Mouse (Mus musculus) lung, postnatal 0 days (tissue): Measurements from ENCODE around the gene Trpm2. TPM values are rescaled to one million over a fixed set of nuclear protein-coding genes. Genes with fewer than 3 reads are reported as not detected.

Source experiments
- ATAC-seq: fragments of 200-750 bp; cut with Nextera tagmentation; 2 replicates; pipeline ENCODE4 v1.8.0; 2017; ENCODE audit warnings: moderate library complexity
- DNase-seq: peaks from one replicate; pipeline ENCODE4 v3.0.0-alpha.2; 2016; ENCODE audit warnings: low spot score
- H3K27ac ChIP-seq: fragments of 300-500 bp; sonication (generic); 2 replicates; pipeline ENCODE4 v1.5.1; 2014; ENCODE audit warnings: antibody characterized with exemption, mild to moderate bottlenecking, low read length, mixed read lengths
- H3K27me3 ChIP-seq: fragments of 300-500 bp; sonication (generic); replicated peaks from 2 replicates; pipeline ENCODE4 v1.6.1; 2014; ENCODE audit warnings: low read length, mixed read lengths; ENCODE audit not compliant: insufficient read depth
- H3K36me3 ChIP-seq: fragments of 300-500 bp; sonication (generic); 2 replicates; pipeline ENCODE4 v1.6.1; 2014; ENCODE audit warnings: low read length, mixed read lengths; ENCODE audit not compliant: insufficient read depth
- H3K4me1 ChIP-seq: fragments of 300-500 bp; sonication (generic); 2 replicates; pipeline ENCODE4 v1.6.1; 2014; ENCODE audit warnings: antibody characterized with exemption, low read depth, low read length, mixed read lengths; ENCODE audit not compliant: insufficient read depth
- H3K4me2 ChIP-seq: fragments of 300-500 bp; sonication (generic); replicated peaks from 2 replicates; pipeline ENCODE4 v1.6.1; 2014; ENCODE audit warnings: low read depth, mild to moderate bottlenecking, low read length, moderate library complexity, mixed read lengths
- H3K4me3 ChIP-seq: fragments of 300-500 bp; sonication (generic); 2 replicates; pipeline ENCODE4 v1.5.1; 2014; ENCODE audit warnings: low read depth, low read length
- H3K9ac ChIP-seq: fragments of 300-500 bp; sonication (generic); replicated peaks from 2 replicates; pipeline ENCODE4 v1.6.1; 2014; ENCODE audit warnings: low read depth, mild to moderate bottlenecking
- H3K9me3 ChIP-seq: fragments of 300-500 bp; sonication (generic); 2 replicates; pipeline ENCODE4 v1.6.1; 2016; ENCODE audit warnings: low read length, mixed read lengths
- CTCF ChIP-seq: IDR thresholded peaks from 2 replicates; pipeline ENCODE4 v1.5.1; 2016; ENCODE audit warnings: antibody characterized with exemption, mild to moderate bottlenecking
- EP300 ChIP-seq: IDR thresholded peaks from 2 replicates; pipeline ENCODE4 v1.6.1; 2016; ENCODE audit warnings: antibody characterized with exemption, mild to moderate bottlenecking, control low read depth
- WGBS: fragments of 180-500 bp; shearing (Covaris S2); extraction: QIAGEN DNeasy Blood & Tissue Kit; methylation state at CpG from one replicate; pipeline ENCODE4 v1.1.7; 2014; 5-methylcytosine and 5-hydroxymethylcytosine counted together
- polyA plus RNA-seq: library from polyadenylated mRNA; unstranded; fragments of >200 nt; fragmentation: Nextera tagmentation; extraction: Ambion mirVana; gene quantifications from 2 replicates; pipeline ENCODE4 v1.2.1, GENCODE M21; 2015

Trpm2 gene
- polyA plus RNA-seq, 1 experiment from 2014 or later = 0.74 TPM

- Histone ChIP-seq H3K27me3 (no peaks in the 10 kb centered on the region), H3K4me2 (no peak overlapping the region), H3K9me3 (no peaks in the 10 kb centered on the region), H3K27ac (no peak overlapping the region), H3K9ac (no peak overlapping the region), H3K4me3 (no peak overlapping the region), H3K4me1 (no peaks in the 10 kb centered on the region), H3K36me3 (no peaks in the 10 kb centered on the region)
- WGBS = 83% methylated on average over 5 of the region's 5 CpGs
- DNase-seq = no peak
- TF ChIP-seq EP300 (no peak), CTCF (peak; percentile 33; the same call in 1 of the 2 replicates)
- no peak for ATAC-seq
Measured at GRCm38 (mm10) chr10:77882553-77882952, 87.8 kb downstream of the Trpm2 start.

- H3K4me1 ChIP-seq = no peaks in the 10 kb centered on the region
- no peak overlapping the region for H3K4me2 ChIP-seq
- H3K9me3 ChIP-seq = no peaks in the 10 kb centered on the region
- 70% methylated on average over 3 of the region's 3 CpGs for WGBS
- H3K9ac ChIP-seq = no peak overlapping the region
- H3K27me3 ChIP-seq = no peaks in the 10 kb centered on the region
- H3K36me3 ChIP-seq = no peaks in the 10 kb centered on the region
- ATAC-seq = no peak
- H3K27ac ChIP-seq = no peak overlapping the region
- no peak for TF ChIP-seq CTCF
- no peak for TF ChIP-seq EP300
- H3K4me3 ChIP-seq = no peak overlapping the region
- DNase-seq = no peak
Measured at GRCm38 (mm10) chr10:77880305-77880704, 90.1 kb downstream of the Trpm2 start.

GRCm38 (mm10) chr10:77878985-77879384 is 91.4 kb downstream of the Trpm2 start:
- peak; percentile 21 for DNase-seq
- 60% methylated on average over 6 of the region's 6 CpGs for WGBS

GRCm38 (mm10) chr10:77869651-77870050 is 100.7 kb downstream of the Trpm2 start:
- ATAC-seq (peak; percentile 88), DNase-seq (peak; percentile 78)
- no peak overlapping the region for H3K4me3 ChIP-seq
- no peaks in the 10 kb centered on the region for H3K36me3 ChIP-seq
- H3K27me3 ChIP-seq = peaks cover 8% of the 10 kb centered on the region; the same call in 1 of the 2 replicates
- H3K4me1 ChIP-seq = no peaks in the 10 kb centered on the region
- peak; percentile 49; the same call in 1 of the 2 replicates for TF ChIP-seq EP300
- no peak for TF ChIP-seq CTCF
- no peak overlapping the region for H3K9ac ChIP-seq
- WGBS = 57% methylated on average over 7 of the region's 7 CpGs
- no peak overlapping the region for H3K4me2 ChIP-seq
- no peaks in the 10 kb centered on the region for H3K9me3 ChIP-seq
- no peak overlapping the region for H3K27ac ChIP-seq

More at GRCm38 (mm10) chr10:77878985-77879384, 91.4 kb downstream of the Trpm2 start:
- Histone ChIP-seq H3K27ac (no peak overlapping the region), H3K9me3 (no peaks in the 10 kb centered on the region), H3K4me3 (no peak overlapping the region), H3K27me3 (no peaks in the 10 kb centered on the region), H3K36me3 (no peaks in the 10 kb centered on the region), H3K4me2 (no peak overlapping the region), H3K9ac (no peak overlapping the region), H3K4me1 (no peaks in the 10 kb centered on the region)
- TF ChIP-seq CTCF (peak; percentile 63), EP300 (no peak)
- no peak for ATAC-seq

- H3K9ac ChIP-seq = no peak overlapping the region
- DNase-seq = peak; percentile 7
Measured at GRCm38 (mm10) chr10:77867546-77867945, 102.8 kb downstream of the Trpm2 start.

GRCm38 (mm10) chr10:77864762-77865143 is 105.6 kb downstream of the Trpm2 start:
- Histone ChIP-seq H3K27me3 (peaks cover 8% of the 10 kb centered on the region; the same call in 1 of the 2 replicates), H3K4me2 (0 out of 2 replicates have a peak overlapping the region, but pooled peaks have one; percentile 27), H3K36me3 (no peaks in the 10 kb centered on the region), H3K9ac (no peak overlapping the region), H3K4me3 (no peak overlapping the region), H3K4me1 (no peaks in the 10 kb centered on the region), H3K9me3 (no peaks in the 10 kb centered on the region), H3K27ac (no peak overlapping the region)
- DNase-seq (no peak), ATAC-seq (no peak)
- 29% methylated on average over 11 of the region's 11 CpGs for WGBS
- no peak for TF ChIP-seq CTCF
- no peak for TF ChIP-seq EP300

More at GRCm38 (mm10) chr10:77867546-77867945, 102.8 kb downstream of the Trpm2 start:
- no peaks in the 10 kb centered on the region for H3K9me3 ChIP-seq
- H3K27ac ChIP-seq = no peak overlapping the region
- no peak overlapping the region for H3K4me2 ChIP-seq
- H3K4me3 ChIP-seq = no peak overlapping the region
- H3K4me1 ChIP-seq = no peaks in the 10 kb centered on the region
- peaks cover 8% of the 10 kb centered on the region; the same call in 1 of the 2 replicates for H3K27me3 ChIP-seq
- WGBS = 0% methylated on average over 1 of the region's 1 CpGs
- no peak for ATAC-seq
- no peaks in the 10 kb centered on the region for H3K36me3 ChIP-seq
- TF ChIP-seq EP300 (no peak), CTCF (no peak)
